Mouse (Mus musculus) gastrocnemius, postnatal 14 days (tissue): ENCODE measurements at regions not wholly inside any gene's neighbourhood (a gene's known extent, or its start where the extent isn't known, plus 50 kb on each side); places are given as distances from the start of the nearest gene placed in this dataset.

Experiments
- DNase-seq: peaks from one replicate; pipeline ENCODE4 v3.0.0; 2021; ENCODE audit warnings: mixed read lengths
- intact Hi-C: fragments of 180-260 bp; cut with DNase I; formaldehyde crosslinking; loops from one replicate; pipeline ENCODE4 v1.15.1; 2025; ENCODE audit warnings: low total_unique reads

DNA sequence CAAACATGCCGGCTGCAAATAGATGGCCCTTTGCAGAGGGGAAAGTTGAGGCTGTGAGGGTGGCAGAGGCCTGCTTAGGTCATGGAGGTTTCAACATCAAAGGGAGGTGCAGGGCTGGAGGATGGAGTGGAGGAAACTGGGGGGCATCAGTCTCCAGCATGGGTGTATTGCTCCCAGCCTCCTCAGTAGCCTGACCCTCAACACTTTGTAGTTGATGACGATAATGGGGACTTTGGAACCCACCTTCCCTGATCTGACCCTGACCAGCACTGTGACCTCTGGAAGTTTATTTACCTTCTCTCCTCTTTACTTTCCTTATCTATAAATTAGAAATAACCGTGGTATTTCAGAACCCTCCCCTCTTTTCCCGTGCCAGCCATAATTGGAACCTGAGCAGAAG is 56.2 kb downstream of the Gm26897 start:
- intact Hi-C loops = no loop called here
- DNase-seq = no peak

DNA sequence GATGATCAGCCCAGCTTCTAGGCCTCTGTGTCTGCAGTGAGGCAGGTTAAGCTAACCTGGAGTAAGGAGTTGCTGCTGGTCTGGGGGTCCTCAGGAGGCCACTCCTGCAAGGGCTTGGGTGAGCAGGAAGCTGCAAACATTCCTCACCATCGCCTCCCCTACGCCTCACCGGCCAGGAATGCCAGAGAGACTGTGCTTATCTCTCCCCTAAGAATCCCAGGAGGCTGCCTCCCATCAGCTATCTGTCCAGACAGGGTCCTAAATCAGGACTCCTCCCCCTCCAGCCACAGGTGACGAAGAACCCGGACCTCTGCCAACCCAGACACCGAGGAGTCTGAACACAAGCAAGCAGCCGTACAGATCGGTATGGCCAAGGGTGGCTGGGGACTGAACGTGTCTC is 56.8 kb downstream of the Gm26897 start:
- intact Hi-C loops = no loop called here
- DNase-seq = no peak

DNA sequence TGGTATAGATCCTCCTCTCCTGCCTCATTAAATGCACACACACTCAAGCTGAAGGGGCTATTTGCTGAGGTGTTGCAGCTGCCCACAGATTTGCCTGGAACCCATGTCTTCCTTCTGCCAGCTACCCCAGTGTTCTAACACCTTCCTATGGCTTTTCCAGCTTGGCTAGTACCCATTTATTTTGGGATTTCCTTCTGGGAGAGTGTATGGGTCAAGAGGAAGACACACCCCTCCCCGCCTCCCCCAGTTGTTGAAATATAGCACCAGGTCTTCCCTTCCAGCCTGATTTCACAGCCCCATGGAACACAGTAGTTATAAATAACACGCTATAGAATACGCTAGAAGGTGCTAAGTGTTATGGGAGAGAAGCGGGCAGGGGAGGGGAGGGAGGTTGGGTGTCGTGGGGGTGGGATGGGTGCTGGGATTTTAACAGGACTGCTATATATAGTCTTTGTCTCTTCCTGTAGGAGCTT is 57.4 kb downstream of the Gm26897 start:
- intact Hi-C loops = no loop called here
- no peak for DNase-seq

- no peak for DNase-seq
- intact Hi-C loops = no loop called here
Measured at GRCm38 (mm10) chr5:111792746-111793145, 59.0 kb downstream of the Gm26897 start.

- intact Hi-C loops = no loop called here
- no peak for DNase-seq
Measured at GRCm38 (mm10) chr5:111793178-111793577, 59.5 kb downstream of the Gm26897 start.

DNA sequence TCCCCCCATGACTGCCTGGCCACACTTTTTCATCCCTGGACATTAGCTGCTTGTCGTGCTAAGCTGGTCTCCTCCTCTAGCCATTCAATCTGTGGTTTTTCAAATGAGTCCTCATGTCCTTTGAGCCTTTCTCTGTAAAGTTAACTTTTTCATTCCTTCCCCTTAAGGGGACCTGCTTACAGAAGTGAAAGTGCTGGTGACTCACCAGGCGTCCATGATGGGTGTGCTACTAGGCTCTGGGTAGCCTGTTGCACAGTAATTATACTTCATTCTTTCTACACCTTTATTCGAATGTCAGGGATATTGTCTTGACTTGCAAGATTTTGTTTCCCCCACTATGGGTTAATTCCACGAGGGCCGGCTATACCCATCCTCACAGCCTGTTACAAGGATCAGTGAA is 63.2 kb downstream of the Gm26897 start:
- intact Hi-C loops = no loop called here

GRCm38 (mm10) chr5:111799700-111800311 is 66.1 kb downstream of the Gm26897 start:
- peak; percentile 92 for DNase-seq
- intact Hi-C loops = no loop called here

More for the DNA sequence above, 63.2 kb downstream of the Gm26897 start:
- no peak for DNase-seq

- intact Hi-C loops = no loop called here
- no peak for DNase-seq
Measured at GRCm38 (mm10) chr5:111800511-111800910, 66.8 kb downstream of the Gm26897 start.

DNA sequence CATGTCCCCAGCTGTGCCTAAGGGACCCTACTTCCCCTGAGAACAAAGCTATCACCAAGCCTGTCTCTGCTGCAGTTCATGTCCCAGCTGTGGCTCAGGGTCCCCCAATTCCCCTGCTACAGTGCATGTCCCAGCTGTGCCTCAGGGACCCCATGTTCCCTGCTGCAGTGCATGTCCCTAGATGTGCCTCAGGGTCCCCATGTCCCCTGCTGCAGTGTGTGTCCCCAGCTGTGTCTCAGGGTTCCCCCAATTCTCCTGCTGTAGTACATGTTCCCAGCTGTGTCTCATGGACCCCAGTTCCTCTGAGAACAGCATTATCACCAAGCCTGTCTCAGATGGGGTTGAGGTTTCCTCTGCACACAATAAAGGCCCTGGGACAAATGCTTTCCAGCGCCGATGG is 67.3 kb downstream of the Gm26897 start:
- intact Hi-C loops = no loop called here
- DNase-seq = no peak

DNA sequence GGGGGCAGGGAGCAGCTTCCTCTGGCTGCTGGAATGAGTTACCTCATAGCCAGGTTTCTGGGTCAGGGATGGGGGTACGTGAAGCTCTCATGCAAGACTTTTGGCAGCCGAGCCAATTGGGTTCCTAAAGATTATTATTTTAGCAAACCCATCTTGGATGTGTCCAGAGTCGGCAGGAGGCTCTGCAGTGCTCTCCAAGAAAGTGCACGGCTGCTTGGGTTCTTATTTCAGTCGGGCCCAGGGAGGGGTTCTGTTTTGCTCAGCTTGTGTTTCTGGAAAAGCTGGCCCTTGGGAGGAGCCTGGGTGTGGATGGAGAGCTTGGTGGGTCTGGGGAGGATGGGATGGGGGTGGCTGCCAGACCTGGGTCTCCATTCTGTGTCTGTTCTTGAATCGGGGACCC is 70.8 kb downstream of the Gm26897 start:
- intact Hi-C loops = no loop called here
- DNase-seq = peak; percentile 56

DNA sequence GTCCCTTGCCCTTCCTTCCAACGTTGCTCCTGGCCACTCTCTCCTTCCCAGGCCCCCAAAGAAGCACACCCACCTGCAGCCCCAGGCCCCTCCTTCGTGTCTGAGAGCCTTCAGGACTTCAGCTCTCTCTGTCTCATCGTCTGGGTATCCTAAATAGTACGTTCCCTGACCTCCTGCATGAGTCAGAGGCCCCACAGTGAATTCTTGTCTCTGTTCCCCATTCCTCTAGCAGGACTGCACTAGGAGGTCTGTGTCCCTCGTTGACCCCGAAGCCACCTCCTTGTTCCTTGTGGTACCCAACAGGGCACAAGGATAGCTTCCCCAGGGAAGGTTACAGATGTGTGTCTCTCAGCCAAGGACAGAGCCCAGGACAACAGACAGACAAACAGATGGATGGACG is 71.4 kb downstream of the Gm26897 start:
- no peak for DNase-seq

DNA sequence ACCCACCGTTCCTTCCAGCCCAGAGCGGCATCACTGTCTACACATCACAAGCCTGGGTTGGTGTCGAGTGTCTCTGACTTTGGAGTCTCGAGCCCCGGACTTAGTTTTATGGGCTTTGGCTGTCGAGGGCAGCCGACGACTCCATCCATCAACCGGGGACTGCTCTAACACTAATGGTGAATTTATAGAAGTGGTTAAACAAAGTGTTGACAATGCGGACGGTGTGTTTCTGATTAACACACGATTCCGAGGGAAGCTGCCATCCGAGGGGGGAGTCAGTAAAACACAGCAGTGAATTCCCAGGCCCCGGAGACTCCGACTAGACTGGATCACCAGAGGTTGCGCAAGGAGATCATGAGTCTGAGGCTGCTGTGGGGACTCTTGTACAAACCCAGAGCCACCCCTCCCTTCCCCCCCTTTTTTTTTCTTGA is 72.1 kb downstream of the Gm26897 start:
- intact Hi-C loops = no loop called here
- peak; percentile 59 for DNase-seq

More for the DNA sequence above, 71.4 kb downstream of the Gm26897 start:
- intact Hi-C loops = no loop called here

DNA sequence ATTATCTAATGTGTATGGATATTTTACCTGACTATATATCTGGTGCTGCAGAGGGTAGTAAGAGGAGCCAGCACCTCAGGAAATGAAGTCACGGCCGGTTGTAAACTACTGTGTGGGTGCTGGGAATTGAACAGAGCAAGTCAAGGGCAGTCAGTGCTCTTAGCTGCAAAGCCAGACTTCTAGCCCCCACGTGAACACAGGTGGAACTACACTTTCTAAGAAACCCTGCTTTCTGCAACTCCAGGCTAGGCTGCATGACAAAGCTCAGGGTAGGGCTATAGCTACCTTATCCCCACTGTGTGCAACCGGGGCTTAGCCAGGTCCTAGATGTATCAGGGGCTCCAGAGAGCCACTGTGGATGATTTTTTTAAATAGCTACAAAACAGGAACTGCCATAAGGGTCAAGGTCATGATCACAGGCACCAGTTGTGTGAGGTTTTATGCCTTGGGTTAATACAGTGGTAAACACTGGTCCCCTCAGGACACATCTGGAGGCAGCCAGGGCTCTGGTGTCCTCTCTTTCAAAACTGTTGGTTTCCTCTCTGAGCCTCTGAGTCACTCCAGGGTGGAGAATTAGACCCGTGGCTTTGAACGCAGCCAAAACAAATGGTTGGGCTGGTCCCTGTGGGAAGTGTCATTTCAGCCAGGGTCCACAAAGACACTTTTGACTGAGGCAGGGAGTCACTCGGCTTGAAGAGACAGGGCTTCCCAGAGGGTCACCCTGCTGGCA is 76.5 kb downstream of the Gm26897 start:
- intact Hi-C loops = no loop called here

GRCm38 (mm10) chr5:111812581-111812980 is 78.9 kb downstream of the Gm26897 start:
- peak; percentile 36 for DNase-seq
- intact Hi-C loops = no loop called here

More for the DNA sequence above, 76.5 kb downstream of the Gm26897 start:
- peak; percentile 61 for DNase-seq

- no peak for DNase-seq
- intact Hi-C loops = no loop called here
Measured at GRCm38 (mm10) chr5:111813090-111813753, 79.5 kb downstream of the Gm26897 start.

GRCm38 (mm10) chr5:111814893-111815760 is 81.4 kb downstream of the Gm26897 start:
- DNase-seq = no peak
- intact Hi-C loops = no loop called here

GRCm38 (mm10) chr5:111820963-111821362 is 87.2 kb downstream of the Gm26897 start:
- DNase-seq = no peak
- intact Hi-C loops = loop anchor here (10.0 kb wide), 1 partner anchor 406 kb away; the partner anchor contains the start of gene Mn1

GRCm38 (mm10) chr5:111822882-111823281 is 89.2 kb downstream of the Gm26897 start:
- intact Hi-C loops = loop anchor here (10.0 kb wide), 1 partner anchor 408 kb away; the partner anchor contains the start of gene Mn1
- DNase-seq = no peak

- intact Hi-C loops = loop anchor here (10.0 kb wide), 1 partner anchor 409 kb away; the partner anchor contains the start of gene Mn1
Measured at GRCm38 (mm10) chr5:111823420-111823819, 89.7 kb downstream of the Gm26897 start.

More at GRCm38 (mm10) chr5:111823420-111823819, 89.7 kb downstream of the Gm26897 start:
- DNase-seq = no peak
